Mouse (Mus musculus): Measurements from ENCODE around the gene Sec11a.

DNA sequence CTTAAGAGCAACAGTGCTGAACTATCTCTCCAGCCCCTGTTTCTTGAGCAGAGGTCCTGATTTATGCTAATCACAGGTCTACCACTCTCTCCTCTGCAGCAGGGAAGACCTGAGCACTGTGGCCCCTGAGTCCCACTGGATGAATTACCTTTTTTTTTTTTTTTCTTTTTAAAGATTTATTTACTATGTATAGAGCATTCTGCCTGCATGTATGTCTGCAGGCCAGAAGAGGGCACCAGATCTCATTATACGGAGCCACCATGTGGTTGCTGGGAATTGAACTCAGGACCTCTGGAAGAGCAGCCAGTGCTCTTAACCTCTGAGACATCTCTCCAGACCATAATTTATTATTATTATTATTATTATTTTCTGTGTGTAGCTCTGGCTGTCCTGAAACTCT, 61.9 kb downstream of the Sec11a start:
- TF ChIP-seq TAL1 (IDR thresholded peaks at IDR 0.05; ENCODE audit: low read length) (no peak), GATA1 (IDR thresholded peaks at IDR 0.05; ENCODE audit: low read length) (no peak)

Measured in erythroblast, embryonic 14.5 days (primary cell).